Mouse (Mus musculus) limb, embryonic 15.5 days (tissue): ENCODE data around the gene Pgap3. TPM values are rescaled to one million over a fixed set of nuclear protein-coding genes. Genes with fewer than 3 reads are reported as not detected.

Experiments
- ATAC-seq: fragments of 200-750 bp; cut with Nextera tagmentation; 2 replicates; pipeline ENCODE4 v1.8.0; 2017; ENCODE audit warnings: low read depth, moderate TSS enrichment; ENCODE audit not compliant: insufficient number of reproducible peaks, low FRiP score, low TSS enrichment
- H3K27ac ChIP-seq: fragments of 300-500 bp; sonication (generic); 2 replicates; pipeline ENCODE4 v1.5.1; 2015; ENCODE audit warnings: moderate library complexity, mild to moderate bottlenecking, inconsistent platforms
- H3K27me3 ChIP-seq: fragments of 300-500 bp; sonication (generic); 2 replicates; pipeline ENCODE4 v1.6.1; 2015; ENCODE audit warnings: inconsistent platforms
- H3K36me3 ChIP-seq: fragments of 300-500 bp; sonication (generic); 2 replicates; pipeline ENCODE4 v1.6.1; 2015; ENCODE audit warnings: inconsistent platforms
- H3K4me1 ChIP-seq: fragments of 300-500 bp; sonication (generic); 2 replicates; pipeline ENCODE4 v1.6.1; 2015; ENCODE audit warnings: inconsistent platforms
- H3K4me2 ChIP-seq: fragments of 300-500 bp; sonication (generic); 2 replicates; pipeline ENCODE4 v1.6.1; 2015; ENCODE audit warnings: mild to moderate bottlenecking, inconsistent platforms
- H3K4me3 ChIP-seq: fragments of 300-500 bp; sonication (generic); 2 replicates; pipeline ENCODE4 v1.5.1; 2015; ENCODE audit warnings: mild to moderate bottlenecking, inconsistent platforms
- H3K9ac ChIP-seq: fragments of 300-500 bp; sonication (generic); 2 replicates; pipeline ENCODE4 v1.6.1; 2015; ENCODE audit warnings: inconsistent platforms
- H3K9me3 ChIP-seq: fragments of 300-500 bp; sonication (generic); 2 replicates; pipeline ENCODE4 v1.6.1; 2016; ENCODE audit warnings: inconsistent platforms
- WGBS: fragments of 180-500 bp; shearing (Covaris S2); methylation state at CpG from one replicate; pipeline ENCODE4 v1.1.7; 2015; 5-methylcytosine and 5-hydroxymethylcytosine counted together
- polyA plus RNA-seq: library from polyadenylated mRNA; unstranded; fragments of >200 nt; fragmentation: Nextera tagmentation; extraction: Ambion mirVana; gene quantifications from 2 replicates; pipeline ENCODE4 v1.2.1, GENCODE M21; 2015

The Pgap3 gene
- polyA plus RNA-seq, 1 experiment from 2014 or later: 12.6 TPM

DNA sequence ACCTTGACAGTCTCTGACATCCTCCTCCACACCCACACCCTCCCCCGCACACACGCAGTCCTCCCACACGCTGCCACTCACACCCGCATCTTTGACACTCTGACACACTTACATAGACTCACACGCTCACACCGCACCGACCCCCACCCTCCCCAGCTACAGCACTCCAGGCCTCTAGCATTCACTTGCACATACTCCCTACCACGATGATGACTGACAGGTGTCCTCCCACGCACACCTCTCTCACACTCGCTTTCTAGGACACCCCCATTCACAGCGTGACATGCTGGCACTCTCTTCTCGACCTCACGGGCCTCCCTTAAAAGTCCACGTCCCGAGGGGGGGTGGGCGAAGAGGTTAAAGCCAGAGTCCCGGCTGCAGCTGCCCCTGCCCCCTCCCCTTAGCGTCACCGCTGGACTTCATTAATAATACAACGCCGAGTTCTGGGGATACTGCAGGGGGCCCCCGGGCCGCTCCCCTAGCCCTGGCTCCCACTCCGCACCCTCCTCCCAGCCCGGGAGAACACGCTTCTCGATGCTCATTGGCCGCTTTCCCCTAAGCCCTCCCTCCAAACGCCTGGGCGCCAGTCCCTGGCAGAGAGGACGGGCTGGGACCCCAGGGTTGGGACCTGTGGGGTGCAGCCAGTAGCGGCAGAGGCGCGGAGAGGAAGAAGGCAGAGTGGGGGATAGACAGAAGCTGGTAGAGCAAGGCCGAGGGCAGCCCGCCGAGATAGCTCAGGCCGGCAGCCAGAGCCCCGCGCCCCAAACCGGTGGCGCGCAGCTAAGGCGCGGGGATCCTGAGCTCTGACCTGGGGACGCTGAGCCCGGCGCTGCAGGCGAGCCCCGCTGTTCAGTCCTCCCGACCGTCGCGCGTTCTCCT is 52.0 kb downstream of the Pgap3 start, which contains the start of gene Ppp1r1b:
TSS of gene Ppp1r1b (plus strand) at position 322 of the 879 bp plus-strand sequence.
- no peaks in the 10 kb centered on the region for H3K9me3 ChIP-seq
- ATAC-seq: 0 out of 2 replicates have a peak, but pooled peaks have one; percentile 22
- no peak within 1 kb of the TSS for H3K27ac ChIP-seq
- H3K4me2 ChIP-seq: peak within 1 kb of the TSS; percentile 95
- under 1% methylated on average over 55 of the region's 55 CpGs for WGBS
- H3K27me3 ChIP-seq: peaks cover 85% of the 10 kb centered on the region
- no peaks in the 10 kb centered on the region for H3K36me3 ChIP-seq
- peak within 1 kb of the TSS; percentile 39 for H3K9ac ChIP-seq
- H3K4me1 ChIP-seq: peaks cover 25% of the 10 kb centered on the region
- peak within 1 kb of the TSS; percentile 53 for H3K4me3 ChIP-seq

DNA sequence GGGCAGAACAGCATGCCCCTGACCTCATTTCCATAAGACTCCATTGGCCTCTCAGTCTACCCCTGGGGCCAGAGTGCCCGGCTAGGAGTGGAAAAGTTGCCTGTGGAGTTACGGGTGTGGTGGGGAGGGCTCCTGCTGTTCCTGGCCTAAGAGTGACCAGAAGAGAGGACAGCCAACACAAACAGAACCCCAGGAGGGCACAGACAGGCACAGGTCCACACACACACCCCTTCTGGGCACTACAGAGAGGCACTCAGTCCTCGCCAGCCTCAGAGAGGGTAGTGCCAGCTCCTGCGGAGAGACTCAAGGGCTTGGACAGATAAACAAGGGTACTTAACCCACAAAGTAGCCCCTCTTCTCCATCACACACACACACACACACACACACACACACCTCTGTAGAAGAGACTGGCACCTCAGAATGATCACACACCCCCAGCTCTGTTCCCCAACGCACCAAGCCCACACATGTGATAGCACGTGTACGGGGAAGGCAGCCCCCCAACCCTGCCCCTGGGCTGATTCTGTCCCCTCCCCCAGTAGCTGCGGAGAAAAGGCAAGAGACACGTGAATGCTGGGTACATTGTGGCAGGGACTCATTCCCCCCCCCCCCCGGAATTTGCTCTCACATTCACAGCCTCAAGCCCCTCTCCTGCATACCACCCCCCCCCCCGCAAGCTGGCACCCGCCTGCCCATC is 52.8 kb downstream of the Pgap3 start:
- no peaks in the 10 kb centered on the region for H3K9me3 ChIP-seq
- 3% methylated on average over 12 of the region's 12 CpGs for WGBS
- no peaks in the 10 kb centered on the region for H3K36me3 ChIP-seq
- H3K27ac ChIP-seq: no peak overlapping the region
- no peak for ATAC-seq
- H3K27me3 ChIP-seq: peaks cover 80% of the 10 kb centered on the region
- H3K4me2 ChIP-seq: peak overlapping the region; percentile 95; the same call in 1 of the 2 replicates
- 0 out of 2 replicates have a peak overlapping the region, but pooled peaks have one; percentile 53 for H3K4me3 ChIP-seq
- H3K4me1 ChIP-seq: peaks cover 24% of the 10 kb centered on the region
- no peak overlapping the region for H3K9ac ChIP-seq

DNA sequence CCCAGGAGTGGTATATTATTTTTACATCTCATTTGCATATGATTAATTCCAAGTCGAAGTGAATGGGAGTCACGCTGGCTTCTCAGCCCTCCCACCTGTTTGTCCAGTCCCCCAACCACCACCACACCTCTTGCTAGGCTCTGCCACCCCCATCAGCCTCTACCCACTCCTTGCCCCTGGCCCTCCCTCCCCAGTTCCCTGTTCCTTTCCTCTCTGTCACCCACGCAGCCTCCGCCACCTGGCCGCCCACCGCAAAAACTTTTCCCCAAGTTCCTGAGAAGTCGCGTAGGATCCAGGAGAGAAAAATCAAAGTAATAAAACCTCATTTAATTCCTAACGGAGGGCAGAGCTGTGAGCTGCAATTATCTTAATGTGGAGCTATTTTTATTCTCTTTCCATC is 54.1 kb downstream of the Pgap3 start:
- Histone ChIP-seq H3K9ac (no peak overlapping the region), H3K4me2 (no peak overlapping the region), H3K27me3 (peaks cover 80% of the 10 kb centered on the region), H3K36me3 (no peaks in the 10 kb centered on the region), H3K4me3 (no peak overlapping the region), H3K27ac (no peak overlapping the region), H3K9me3 (no peaks in the 10 kb centered on the region), H3K4me1 (peaks cover 26% of the 10 kb centered on the region)
- WGBS: 18% methylated on average over 9 of the region's 9 CpGs
- no peak for ATAC-seq

DNA sequence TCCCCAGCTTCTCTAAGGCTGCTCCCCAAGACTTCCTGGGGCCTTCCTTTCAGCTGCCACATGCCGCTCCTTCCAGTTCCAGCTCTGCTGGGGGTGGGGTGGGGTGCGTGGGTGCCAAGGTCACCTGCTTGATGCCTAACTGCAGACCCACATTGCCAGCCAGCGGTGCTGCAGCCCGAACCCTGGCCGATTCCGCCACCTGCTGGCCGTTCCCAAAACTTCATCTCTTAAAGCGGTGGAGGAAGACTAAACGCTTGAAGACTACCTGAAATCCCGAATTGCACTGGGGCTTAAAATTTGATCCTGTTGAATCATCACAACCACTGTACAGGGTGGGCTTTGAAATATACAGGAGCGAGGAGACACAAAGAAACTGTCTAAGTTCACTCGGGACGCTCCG is 55.0 kb downstream of the Pgap3 start:
- Histone ChIP-seq H3K27me3 (peaks cover 77% of the 10 kb centered on the region), H3K36me3 (no peaks in the 10 kb centered on the region), H3K4me1 (peaks cover 29% of the 10 kb centered on the region), H3K9ac (no peak overlapping the region), H3K27ac (no peak overlapping the region), H3K4me2 (peak overlapping the region; percentile 33), H3K4me3 (peak overlapping the region; percentile 16; the same call in 1 of the 2 replicates), H3K9me3 (no peaks in the 10 kb centered on the region)
- ATAC-seq: no peak
- WGBS: under 1% methylated on average over 14 of the region's 14 CpGs

DNA sequence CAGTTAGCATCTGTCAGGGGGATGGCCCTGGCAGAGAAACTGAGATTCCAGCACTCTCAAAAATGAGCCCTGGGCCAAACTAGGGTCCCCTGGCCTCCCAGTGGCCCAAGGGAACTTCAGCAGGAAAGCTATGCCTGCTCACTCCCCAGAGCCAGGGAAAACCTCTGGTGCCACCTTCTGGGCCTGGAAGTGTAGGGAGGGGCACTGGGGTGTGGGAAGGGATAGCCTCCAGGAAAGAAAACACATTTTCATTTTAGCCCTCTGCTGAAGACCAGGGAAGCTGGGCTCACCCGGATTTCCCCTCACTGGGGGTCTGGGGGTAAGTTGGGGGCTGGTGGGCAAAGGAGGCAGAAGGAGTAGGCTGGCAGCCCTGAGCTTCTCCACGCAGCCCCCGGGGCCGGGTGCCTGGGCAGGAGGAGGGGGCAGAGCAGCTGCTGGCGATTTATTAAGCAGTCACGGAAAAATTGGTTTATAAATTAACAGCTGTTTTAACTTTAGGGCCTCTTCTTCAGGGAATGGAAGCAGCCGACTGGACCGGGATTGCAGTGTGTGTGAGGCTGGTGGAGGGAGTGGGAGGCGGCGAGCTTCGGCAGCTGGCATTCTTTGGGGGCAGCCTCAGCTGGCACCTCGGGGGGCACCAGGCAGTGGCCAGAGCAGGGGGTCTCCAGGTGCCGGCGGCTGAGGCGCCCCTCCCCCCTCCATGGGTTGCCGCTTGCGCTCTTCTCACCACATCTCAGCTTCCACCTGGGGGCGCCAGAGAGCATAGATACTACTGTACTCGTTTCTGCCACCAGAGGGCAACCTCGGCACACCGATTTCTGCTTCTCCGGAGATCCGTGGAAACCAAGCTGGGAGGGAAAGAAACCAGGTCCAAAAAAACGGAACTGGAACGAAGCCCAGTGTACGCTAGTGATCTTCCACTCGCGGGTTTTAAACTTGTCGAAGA is 58.0 kb downstream of the Pgap3 start:
- Histone ChIP-seq H3K9me3 (no peaks in the 10 kb centered on the region), H3K4me2 (peak overlapping the region; percentile 53), H3K27me3 (peaks cover 77% of the 10 kb centered on the region), H3K4me3 (peak overlapping the region; percentile 31), H3K27ac (peak overlapping the region; percentile 3; the same call in 1 of the 2 replicates), H3K9ac (no peak overlapping the region), H3K4me1 (peaks cover 33% of the 10 kb centered on the region), H3K36me3 (no peaks in the 10 kb centered on the region)
- 1% methylated on average over 29 of the region's 29 CpGs for WGBS
- 0 out of 2 replicates have a peak, but pooled peaks have one; percentile 27 for ATAC-seq

DNA sequence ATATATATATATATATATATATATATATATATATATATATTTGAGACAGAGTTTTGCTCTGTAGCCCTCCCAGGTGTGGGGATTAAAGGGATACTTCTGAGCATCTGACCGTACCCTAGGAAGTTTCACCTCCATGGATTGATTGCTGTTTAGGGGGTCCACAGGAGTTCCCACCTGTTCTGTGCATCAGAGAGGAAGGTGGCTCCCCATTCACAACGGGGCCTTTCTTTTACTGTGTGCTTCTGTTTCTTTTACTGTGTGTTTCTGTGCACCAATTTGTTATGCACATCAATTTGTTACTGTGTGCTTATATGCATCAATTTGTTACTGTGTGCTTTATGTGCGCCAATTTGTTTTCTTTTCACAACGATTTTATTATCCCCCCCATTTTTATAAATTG is 59.1 kb downstream of the Pgap3 start:
- peaks cover 33% of the 10 kb centered on the region for H3K4me1 ChIP-seq
- WGBS: 50% methylated on average over 4 of the region's 4 CpGs
- ATAC-seq: no peak

DNA sequence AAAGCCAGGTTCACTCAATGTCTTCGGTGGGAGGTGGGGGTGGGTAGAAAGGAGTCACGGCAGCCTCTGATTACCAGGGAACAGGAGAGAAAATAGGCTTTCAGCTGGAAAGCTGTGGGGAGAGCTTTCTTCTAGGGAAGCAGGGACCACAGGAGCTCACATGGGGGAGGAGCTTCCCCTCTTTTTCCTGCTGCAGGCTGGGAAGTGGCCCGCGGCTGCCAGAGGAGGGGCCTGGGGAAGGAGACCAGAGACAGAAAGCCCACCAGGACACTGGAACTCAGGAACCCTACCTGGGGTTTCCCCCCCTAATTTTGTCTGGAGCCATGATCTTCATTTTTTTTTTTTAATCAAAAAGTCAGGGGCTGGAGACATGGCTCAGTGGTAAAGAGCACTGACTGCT is 59.7 kb downstream of the Pgap3 start:
- no peaks in the 10 kb centered on the region for H3K36me3 ChIP-seq
- WGBS: 17% methylated on average over 2 of the region's 4 CpGs
- H3K4me1 ChIP-seq: peaks cover 33% of the 10 kb centered on the region
- no peak overlapping the region for H3K4me2 ChIP-seq
- no peak overlapping the region for H3K4me3 ChIP-seq
- peaks cover 79% of the 10 kb centered on the region for H3K27me3 ChIP-seq
- H3K9ac ChIP-seq: no peak overlapping the region
- H3K27ac ChIP-seq: no peak overlapping the region
- no peak for ATAC-seq
- H3K9me3 ChIP-seq: no peaks in the 10 kb centered on the region

More for the DNA sequence above, 59.1 kb downstream of the Pgap3 start:
- peaks cover 77% of the 10 kb centered on the region for H3K27me3 ChIP-seq
- no peaks in the 10 kb centered on the region for H3K36me3 ChIP-seq
- H3K9ac ChIP-seq: no peak overlapping the region
- H3K9me3 ChIP-seq: no peaks in the 10 kb centered on the region
- H3K4me3 ChIP-seq: no peak overlapping the region
- H3K27ac ChIP-seq: no peak overlapping the region
- H3K4me2 ChIP-seq: no peak overlapping the region

DNA sequence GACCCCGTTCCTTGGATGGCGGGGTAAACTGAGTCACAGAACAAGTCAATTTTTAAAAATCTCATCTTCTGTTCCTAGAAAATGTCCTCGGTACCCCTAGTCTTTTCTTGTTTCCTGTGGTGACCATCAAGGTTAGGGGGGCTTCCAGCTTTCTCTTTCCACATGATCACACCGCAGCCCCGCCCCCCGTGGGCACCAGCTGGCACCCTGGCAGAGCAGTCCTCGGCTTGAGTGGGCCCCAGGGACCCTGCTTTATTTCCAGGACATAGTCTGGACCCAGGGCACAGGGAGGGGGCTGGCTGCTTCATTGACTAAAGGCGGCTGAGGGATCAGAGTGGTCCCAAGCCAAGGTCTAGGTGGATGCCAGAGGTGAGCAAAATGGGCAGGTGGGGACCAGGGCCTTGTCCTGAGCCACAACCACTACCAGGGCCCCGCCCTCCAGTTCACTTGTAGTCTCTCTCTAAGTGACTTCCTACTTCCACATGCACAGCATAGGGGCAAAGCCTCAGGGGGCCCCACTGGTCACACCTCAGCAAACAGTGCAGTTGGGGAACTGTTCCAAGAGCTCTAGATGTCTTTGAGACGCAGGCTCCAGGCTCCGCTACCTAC is 60.5 kb downstream of the Pgap3 start:
- H3K27ac ChIP-seq: no peak overlapping the region
- 13% methylated on average over 11 of the region's 11 CpGs for whole genome bisulfite sequencing
- peak overlapping the region; percentile 99 for H3K4me2 ChIP-seq
- no peaks in the 10 kb centered on the region for H3K9me3 ChIP-seq
- H3K4me1 ChIP-seq: peaks cover 31% of the 10 kb centered on the region
- no peaks in the 10 kb centered on the region for H3K36me3 ChIP-seq
- peaks cover 83% of the 10 kb centered on the region for H3K27me3 ChIP-seq
- no peak for ATAC-seq
- H3K9ac ChIP-seq: no peak overlapping the region
- H3K4me3 ChIP-seq: peak overlapping the region; percentile 53

DNA sequence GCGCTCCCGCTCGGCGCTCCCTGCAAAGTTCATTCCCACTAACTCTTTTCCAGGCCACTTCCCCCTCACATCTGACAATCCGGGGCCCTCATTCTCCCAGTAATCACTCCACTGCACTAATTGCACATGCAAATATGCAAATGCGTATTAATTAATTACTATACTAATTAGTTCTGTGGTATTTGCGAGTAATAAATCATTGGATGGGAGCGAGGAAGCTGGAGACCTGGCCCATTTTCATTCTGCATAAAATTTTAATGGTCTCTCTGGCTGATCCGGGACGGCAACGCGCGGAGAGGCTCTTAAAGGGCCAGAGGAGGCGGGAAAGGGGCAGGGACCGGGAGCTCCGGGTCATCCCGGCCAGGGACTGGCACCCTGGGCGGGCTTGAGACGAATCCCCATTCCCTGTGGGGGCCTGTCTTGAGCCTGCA is 61.2 kb downstream of the Pgap3 start:
- no peak for ATAC-seq
- Histone ChIP-seq H3K27me3 (peaks cover 85% of the 10 kb centered on the region), H3K4me1 (peaks cover 38% of the 10 kb centered on the region), H3K4me3 (peak overlapping the region; percentile 53), H3K36me3 (no peaks in the 10 kb centered on the region), H3K4me2 (peak overlapping the region; percentile 99), H3K9me3 (no peaks in the 10 kb centered on the region), H3K27ac (no peak overlapping the region), H3K9ac (peak overlapping the region; percentile 40; the same call in 1 of the 2 replicates)
- WGBS: 0% methylated on average over 19 of the region's 19 CpGs
